Mouse (Mus musculus): ENCODE measurements around the gene Lmtk3. TPM values are rescaled to one million over a fixed set of nuclear protein-coding genes. Genes with fewer than 3 reads are reported as not detected.

Gene Lmtk3
- total RNA-seq, 2 experiments from 2014 or later, result 225 to 267 TPM

DNA sequence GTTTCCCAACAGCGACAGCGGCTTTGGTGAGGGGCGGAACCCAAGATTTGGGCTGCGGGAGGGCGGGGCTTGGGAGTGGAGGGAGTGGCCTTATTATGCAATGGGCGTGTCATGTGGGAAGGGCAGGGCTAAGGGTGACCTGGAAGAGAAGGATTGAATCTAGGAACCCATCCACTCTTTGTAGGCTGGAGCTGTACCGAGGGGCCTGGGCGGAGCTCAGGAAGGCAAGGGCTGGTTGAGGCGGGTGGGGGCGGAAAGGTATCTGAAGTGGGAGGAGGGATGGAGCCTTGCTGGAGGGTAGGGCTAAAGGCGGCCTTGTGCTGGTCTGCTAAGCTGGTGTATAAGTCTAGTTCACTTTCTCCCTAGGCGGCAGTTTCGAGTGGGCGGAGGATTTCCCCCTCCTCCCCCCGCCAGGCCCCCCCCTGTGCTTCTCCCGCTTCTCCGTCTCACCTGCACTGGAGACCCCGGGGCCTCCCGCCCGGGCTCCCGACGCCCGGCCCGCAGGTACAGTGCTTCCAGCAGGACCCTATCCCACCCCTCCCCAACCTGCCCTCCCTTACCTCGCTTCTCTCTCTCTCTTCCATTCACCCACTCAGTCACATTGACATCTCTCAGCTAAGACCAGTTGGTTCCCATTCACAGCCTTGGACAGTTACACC lies 17.1 kb downstream of the Lmtk3 start:
- DNase-seq (ENCODE audit: low spot score in 2 of 2), result no peak
- intact Hi-C loops (cut with DNase I), result loop anchor here (1.0 kb wide), 1 partner anchor 61 kb away; no protein-coding TSS in a partner anchor

DNA sequence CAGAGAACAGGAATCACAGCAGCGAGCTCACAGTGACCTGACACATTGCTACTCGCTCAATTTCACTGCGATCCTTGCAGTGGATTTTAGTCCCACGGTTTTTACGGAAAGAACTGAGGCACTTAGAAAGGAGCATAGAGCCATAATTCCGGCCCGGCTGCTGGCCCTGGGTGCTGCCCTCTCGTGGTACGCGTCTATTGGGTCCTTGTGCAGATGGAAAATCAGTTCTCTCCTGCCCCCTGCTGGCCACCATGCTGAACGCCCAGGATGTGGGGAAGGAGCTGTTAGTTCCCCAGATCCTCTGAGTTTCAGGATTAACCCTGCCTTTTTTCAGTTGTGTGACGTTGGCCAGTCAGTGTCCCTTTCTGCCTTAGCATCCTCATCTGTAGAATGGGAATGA lies 17.8 kb downstream of the Lmtk3 start:
- intact Hi-C loops (cut with DNase I), result no loop called here
- peak; percentile 88 to 91 for DNase-seq (ENCODE audit: low spot score in 2 of 2)

DNA sequence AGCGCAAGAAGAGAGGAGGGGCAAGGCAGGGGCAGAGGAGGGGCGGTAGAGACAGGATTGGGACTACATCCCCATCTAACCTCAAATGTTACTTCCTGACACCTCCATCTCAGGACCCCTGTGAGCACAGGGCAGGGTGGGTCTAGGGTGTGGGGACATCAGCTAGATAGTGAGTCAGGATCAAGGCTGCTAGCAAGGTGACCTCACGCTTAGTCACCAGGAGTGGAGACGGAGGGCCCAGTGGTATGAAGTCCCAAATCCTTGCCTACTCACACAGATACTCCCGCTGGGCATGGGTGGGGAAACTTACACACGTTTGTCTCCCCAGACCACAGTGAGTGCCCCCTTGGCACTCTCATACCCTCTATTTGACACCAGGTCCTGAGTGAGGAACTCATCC lies 19.0 kb downstream of the Lmtk3 start:
- intact Hi-C loops (cut with DNase I), result no loop called here
- DNase-seq (ENCODE audit: low spot score in 2 of 2), result no peak

DNA sequence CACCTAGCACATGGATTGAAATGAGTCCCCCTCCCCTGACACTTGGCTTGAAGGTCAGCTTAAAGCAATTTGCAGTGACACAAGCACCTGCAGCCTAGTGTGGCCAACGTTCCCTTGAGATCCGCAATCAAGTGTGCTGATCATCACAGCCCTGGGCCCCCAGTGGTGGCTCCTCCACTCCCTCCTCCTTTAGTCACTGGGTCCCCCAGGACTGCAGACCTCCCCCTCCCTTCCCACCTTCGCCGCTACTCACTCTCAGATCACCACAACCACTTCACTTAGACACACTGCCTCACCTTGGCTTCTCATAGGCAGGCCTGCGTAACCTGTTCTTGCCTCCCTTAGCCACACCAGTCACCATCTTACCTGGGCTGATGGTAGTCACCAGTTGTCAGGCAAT lies 22.4 kb downstream of the Lmtk3 start:
- DNase-seq (ENCODE audit: low spot score in 2 of 2), result no peak
- intact Hi-C loops (cut with DNase I), result no loop called here

DNA sequence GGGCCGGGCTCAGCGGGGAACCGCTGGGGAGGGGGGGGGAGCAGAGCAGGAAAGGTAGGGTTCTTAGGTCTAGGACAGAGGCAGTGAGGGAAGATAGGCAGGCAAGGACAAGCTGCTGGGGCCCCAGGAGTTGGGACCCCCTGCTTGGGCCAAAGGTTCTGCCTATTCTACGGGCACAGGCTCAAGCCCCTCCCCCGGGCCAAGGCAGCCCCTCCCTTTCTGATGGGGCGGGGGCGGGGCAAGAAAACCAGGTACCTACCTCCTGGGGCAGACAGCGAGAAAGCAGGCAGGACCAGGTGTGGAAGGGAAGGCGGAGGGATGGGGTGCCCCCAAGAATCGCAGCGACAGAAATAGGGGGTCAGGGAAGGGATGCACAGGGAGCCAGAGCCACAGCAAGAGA lies 24.9 kb downstream of the Lmtk3 start:
- DNase-seq (ENCODE audit: low spot score in 2 of 2), result no peak
- intact Hi-C loops (cut with DNase I), result no loop called here

DNA sequence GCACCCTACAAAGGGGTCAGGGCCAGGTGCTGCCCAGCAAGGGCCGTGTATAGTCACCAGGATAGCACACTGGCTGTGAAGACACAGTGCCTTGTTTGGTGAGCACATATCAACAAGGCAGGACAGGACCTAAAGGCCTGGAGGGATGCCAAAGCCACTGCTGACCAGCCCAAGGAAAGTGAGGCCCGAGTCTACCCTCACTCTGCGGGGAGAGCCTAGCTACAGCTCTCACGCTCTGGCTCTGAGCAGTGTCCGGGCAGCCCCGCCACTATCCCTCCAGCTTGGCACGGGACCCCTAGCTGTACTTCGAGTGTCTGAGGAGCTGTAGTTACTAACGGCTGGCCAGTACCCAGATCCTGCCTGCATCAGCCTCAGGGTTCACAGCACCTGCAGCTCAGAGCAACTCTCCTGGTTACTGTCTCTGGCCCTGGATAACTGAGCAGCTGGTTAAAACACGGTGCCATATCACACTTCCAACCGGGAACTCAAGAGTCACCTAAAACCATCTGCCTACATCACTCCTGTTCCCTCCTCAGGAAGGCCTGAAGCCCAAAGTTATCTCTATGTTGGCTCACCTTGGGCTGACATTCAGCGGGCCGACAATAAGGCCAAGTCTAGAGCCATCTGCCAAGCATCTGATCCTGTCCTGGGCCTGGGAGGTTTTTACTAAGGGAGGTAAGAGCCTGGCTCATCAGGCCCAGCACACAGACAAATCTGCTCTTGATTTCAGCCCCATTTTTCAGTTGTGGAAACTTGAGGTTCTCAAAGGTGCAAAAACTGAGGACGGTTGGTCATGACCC lies 25.9 kb downstream of the Lmtk3 start:
- DNase-seq (ENCODE audit: low spot score in 2 of 2), result no peak

DNA sequence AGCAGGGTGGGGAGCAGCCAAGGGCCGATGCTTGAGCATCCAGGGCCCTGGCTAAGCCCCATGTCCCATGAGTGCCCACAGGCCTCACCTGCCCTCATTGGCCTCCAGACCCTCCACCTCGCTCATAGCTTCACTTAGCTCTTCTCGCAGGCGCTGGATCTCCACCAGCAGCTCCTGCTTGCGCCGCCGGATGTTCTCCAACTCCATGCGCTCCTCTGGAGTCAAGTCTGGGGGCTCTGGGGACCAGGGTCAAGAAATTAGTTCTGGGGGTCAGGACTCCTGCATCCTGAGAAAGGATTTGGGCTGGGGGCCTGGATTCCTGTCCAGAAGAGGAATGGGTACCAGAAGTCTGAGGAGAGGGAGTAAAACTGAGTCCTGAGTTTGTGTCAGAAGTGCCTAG lies 29.4 kb downstream of the Lmtk3 start:
- intact Hi-C loops (cut with DNase I), result no loop called here
- DNase-seq (ENCODE audit: low spot score in 2 of 2), result no peak

More for the DNA sequence above, 25.9 kb downstream of the Lmtk3 start:
- intact Hi-C loops (cut with DNase I), result no loop called here

DNA sequence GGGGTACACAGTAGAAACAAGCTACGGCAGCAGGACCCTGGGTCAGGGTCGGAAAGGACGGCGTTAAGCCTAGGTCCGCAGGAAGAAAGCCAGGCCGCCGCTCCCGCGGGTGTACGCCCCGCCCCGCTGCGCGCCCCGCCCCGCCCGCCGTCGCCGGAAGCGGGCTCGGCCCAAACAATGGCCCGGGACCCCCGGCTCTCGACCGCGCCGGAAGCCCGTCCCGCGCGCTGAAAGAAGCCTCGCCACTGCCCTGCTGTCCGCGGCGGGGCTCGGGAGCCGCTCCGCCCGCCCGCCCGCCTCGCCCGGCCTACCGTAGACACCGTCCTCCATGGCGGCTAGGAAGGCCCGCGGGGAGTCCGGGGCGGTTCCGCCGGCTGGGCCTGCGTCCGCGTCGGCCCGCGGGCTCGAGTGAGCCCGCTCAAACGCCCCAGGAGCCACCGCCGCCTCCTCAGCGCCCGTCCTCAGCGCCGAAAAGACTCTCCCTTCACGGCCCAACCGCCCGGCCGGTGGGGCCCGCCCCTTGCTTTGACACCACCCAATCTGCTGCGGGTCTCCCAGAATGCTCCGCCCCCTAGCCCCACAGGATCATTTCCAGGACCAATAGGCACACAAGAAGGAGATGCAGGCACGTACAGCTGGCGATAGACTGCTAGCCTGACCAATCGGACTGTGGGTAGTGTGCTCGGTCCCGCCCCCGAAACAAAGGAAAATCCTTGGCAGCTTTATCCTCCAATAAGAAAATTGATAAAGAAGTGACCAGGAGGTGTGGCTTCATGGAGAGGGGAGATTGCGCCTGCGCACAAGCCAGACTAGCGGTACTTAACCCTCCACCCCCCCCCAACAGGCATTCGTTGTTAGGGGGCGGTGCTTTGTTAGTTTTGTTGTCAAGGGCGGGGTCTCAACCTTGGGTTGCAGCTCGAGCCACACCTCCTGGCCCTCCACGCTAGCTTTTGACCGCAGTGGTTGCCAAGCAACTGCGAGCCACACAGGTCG lies 30.5 kb downstream of the Lmtk3 start, which contains the start of gene Cyth2:
TSS of gene Cyth2 (minus strand) at position 795 of the 993 bp plus-strand sequence.
- intact Hi-C loops (cut with DNase I), result no loop called here
- peak; percentile 97 to 98 for DNase-seq (ENCODE audit: low spot score in 2 of 2)

DNA sequence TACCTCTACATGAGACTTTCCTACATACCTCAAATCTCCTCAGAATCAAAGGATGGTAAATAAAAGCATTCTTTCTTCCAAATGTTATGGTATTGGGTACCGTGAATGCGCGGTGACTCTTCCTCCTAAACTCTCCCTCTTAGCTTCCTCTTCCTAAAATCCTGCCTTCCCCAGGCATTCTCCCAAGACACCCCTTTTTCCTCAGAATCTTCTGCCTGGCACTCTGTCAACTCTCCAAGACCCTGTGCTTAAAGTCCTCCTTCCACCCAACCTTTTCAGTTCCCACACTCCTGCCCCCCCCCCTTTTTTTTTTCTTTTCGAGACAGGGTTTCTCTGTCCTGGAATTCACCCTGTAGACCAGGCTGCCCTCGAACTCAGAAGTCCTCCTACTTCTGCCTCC lies 31.3 kb downstream of the Lmtk3 start:
- intact Hi-C loops (cut with DNase I), result no loop called here

DNA sequence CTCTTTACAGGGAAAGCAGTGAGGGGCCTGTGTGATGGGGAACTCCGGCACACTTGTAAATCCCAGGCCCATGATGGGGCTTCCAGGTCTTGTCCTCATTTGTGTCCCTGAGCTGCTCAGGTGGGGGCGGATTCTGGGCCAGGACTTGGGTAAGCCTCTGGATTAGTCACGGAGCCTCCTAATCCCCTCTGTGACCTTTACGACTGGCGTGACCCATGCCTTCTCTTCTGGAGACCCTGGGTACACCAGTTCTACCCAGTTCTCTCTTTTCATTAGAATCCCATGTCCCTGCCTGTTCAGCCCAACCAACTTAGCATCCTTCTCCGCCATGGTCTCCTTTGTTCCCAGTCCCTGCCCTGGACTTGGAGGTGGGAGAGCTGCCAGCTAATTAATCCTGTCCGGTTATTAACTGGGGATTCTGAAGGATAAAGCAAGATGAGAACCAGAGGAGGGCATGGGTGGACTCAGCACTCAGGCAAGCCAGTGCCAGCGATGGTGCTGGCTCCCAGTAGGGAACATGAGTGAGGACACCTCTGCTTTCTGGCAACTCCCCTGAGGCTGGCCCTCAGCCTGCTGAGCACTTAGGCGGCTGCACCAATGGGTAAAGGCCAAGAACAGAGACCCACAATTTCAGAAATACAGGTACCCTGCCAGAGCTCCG lies 31.9 kb downstream of the Lmtk3 start:
- no peak for DNase-seq (ENCODE audit: low spot score in 2 of 2)

More for the DNA sequence above, 31.3 kb downstream of the Lmtk3 start:
- DNase-seq (ENCODE audit: low spot score in 2 of 2), result no peak

DNA sequence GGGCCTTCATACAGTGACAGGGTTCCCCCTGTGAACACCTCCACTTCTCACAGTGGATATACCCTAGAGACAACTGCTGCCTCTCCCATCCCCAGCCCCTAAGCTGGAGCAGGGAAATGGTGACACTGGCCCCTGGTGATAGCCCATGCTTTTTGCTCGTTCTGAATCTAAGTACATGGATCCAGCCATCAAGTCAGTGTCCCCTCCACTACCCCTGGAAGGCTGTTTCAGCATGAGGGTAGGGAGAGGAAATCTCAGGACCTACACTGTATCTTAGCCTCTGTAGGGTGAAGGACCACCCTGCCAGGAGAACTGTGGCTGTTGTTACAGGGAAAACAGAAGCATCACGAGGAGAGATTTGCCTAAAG lies 32.4 kb downstream of the Lmtk3 start:
- intact Hi-C loops (cut with DNase I), result no loop called here
- DNase-seq (ENCODE audit: low spot score in 2 of 2), result no peak

More for the DNA sequence above, 31.9 kb downstream of the Lmtk3 start:
- intact Hi-C loops (cut with DNase I), result no loop called here

DNA sequence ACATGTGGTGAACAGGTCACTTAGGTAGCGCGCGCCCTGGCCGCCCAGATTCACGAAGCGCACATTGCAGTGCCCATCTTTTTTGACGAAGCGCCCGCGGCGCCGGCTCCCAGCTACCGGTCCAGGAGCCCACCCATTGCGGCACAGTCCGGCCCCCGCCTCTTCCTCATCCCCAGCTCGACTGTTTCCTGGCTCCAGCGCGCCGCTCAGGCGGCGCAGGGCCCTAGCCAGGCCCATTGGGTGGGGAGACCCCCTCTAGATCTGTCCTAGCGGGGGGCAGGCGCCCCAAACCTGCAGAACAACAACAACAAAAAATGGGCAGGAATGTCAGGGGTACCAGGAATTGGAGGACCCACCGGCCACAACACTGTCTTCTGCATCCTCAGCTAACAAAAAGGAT lies 36.3 kb downstream of the Lmtk3 start:
- intact Hi-C loops (cut with DNase I), result no loop called here
- no peak for DNase-seq (ENCODE audit: low spot score in 2 of 2)

DNA sequence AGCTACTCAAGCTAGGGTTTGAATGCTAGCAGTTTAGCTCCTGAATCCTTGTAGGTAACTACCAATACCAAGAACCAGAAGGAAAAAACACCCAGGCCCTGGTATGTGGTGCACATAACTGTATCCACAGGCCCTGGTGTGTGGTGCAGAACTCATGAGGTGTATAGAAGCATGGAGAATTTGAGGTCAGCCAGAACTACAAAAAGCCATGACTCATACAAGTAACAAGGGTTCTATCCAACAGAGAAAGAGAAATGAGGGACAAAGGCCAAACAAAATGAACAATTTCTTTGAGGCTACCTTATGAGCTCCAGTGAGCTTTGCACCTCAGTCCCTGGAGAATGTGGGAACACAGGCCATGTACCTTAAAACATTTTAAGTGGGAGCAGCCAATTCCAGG lies 37.4 kb downstream of the Lmtk3 start:
- DNase-seq (ENCODE audit: low spot score in 2 of 2), result no peak
- intact Hi-C loops (cut with DNase I), result no loop called here

DNA sequence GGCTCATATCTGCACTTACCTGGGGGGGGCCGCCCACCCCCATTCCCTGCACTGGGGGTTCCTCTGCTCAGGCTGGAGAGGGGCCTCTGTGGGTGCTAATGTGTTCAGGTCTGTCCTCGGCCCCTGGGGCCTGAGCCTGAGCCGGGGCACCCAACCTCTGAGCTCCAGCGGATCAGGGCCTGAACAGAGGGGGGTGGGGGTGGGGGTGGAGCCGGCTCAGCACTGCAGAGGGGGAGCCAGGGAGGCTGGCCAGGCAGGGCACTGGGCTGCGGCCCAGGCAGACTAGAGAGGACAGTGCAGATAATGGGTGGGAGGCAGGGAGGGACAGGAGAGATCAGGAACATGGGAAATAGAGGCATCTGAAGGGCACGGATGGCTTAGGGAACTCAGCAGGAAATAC lies 41.1 kb downstream of the Lmtk3 start, which contains the start of gene Kcnj14:
TSS of gene Kcnj14 (minus strand) at position 185 of the 400 bp plus-strand sequence.
- intact Hi-C loops (cut with DNase I), result no loop called here
- no peak for DNase-seq (ENCODE audit: low spot score in 2 of 2)

DNA sequence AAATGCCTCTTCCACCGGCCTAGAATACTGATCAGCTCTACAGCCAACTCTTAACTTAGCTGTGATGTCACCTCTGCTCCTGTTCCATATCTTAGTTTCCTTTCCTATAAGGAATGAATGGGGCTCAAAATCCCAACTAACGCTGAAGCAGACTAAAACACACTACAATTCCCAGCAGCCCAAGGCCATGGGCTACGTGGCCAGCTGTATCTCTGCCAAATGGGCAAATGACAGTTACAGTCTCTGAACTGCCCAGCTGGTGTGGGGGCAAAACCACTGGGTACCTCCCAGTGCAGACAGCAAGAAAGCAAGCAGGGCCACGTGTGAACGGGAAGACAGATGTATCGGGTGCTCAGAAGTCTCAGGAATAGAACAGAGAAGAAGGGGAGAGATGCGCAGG lies 43.1 kb downstream of the Lmtk3 start:
- no peak for DNase-seq (ENCODE audit: low spot score in 2 of 2)
- intact Hi-C loops (cut with DNase I), result no loop called here

DNA sequence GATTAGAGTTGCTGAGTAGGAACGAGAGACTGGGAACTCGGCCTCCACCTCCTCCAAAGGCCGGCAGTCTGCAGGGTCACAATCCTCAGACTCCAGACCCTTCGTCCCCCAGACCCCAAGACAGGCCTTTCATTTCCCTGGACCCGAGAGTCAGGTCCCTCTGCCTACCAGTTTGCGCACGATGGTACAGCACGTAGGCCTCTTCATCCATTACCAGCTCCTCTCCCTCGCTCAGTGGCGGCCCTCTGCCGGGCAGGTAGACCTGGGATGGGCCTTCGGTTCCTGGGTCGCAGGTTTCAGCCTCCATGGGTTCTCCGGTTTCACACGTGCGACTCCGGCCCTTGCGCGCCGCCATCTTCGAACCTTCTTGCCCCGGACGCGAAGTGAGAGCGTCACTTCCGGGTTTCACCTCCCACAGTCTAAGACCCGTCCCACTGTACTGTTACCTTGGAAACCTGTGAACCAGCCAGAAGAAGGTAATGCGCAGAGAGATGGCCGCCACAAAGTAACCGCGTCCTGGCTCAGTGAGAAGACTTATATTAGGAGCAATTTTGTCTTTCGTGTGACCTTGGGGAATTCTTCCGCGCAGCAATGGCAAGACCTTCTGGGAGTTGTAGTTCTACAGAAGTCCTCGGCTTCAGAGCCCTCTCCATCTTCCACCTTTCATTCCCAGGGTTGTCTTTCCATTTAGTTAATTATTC lies 47.0 kb downstream of the Lmtk3 start, which contains the start of gene Grwd1:
TSS of gene Grwd1 (minus strand) at position 518 of the 701 bp plus-strand sequence.
- peak; percentile 89 to 90 for DNase-seq (ENCODE audit: low spot score in 2 of 2)
- intact Hi-C loops (cut with DNase I), result no loop called here

DNA sequence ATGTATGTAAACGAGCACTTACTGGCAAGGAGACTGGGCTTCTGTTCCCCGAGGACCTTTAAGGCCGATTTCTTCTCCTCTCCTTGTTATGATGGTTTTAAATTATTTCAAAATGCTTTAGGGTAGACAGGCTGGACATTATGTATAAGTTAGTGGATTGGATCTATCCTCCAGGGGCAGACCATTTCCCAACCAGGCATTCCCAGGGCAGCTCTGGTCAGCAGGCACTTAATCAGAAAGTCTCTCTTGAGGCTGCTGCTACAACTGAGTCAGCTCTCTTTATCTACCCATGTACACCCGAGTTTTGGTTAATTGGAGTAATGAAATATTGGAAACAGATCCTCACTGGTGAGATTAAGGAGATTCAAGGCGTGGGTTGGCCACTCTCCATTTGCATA lies 47.6 kb downstream of the Lmtk3 start:
- peak in 1 of 2 experiments; percentile 14 for DNase-seq (ENCODE audit: low spot score in 2 of 2)
- intact Hi-C loops (cut with DNase I), result no loop called here

DNA sequence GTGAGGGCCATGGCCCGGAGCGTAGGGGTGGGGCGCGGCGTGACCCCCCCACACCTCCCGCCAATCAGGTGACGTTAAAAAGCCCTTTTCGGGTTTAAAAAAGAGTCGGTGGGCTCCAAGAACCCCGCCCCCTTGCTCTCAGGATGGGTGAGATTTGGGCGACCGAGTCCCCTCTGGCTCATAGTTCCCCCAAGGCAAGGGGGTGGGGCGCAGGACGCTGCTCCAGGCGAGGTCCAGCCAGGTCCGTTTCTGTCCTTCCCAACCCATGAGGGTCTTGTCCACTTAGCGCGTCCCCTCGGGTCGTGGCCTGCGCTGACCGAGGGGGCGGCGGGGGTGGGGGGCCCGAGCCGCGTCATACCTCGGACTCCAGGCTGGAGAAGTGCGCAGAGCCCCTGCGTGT lies 48.9 kb downstream of the Lmtk3 start:
- no peak for DNase-seq (ENCODE audit: low spot score in 2 of 2)
- intact Hi-C loops (cut with DNase I), result no loop called here

All from left cerebral cortex, postnatal 36 days (tissue).